Comparison of ENCODE assay signal across 23 mouse cellular contexts in the genomic region with DNA sequence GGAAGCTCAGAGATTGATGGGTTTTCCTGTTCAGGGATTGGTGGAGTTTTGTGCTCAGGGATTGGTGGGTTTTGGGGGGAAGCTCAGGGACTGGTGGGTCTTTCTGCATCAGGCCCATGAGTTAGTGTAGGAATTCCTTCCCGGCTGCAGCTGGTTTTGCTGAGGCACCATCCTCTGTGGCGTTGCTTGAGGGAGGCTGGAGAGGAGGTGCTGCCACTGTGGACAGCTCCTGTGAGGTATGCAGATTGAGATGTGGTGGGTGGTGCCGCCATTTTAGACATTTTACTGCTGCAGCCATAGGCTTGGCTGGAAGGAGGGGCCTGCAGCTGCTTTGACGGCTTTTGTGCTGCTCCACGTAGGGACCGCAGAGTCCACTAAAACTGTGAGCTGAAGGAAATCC. TPM values are rescaled to one million over a fixed set of nuclear protein-coding genes. Genes with fewer than 3 reads are reported as not detected.
DNase-seq lines count a peak whose midpoint lies in the region; ATAC-seq and TF ChIP-seq lines count a peak whose summit lies in the region.
"Had no signal": no experiment of that assay in that cellular context is flagged by ENCODE, and none has a peak within 500 bp of the region (broad histone marks: within the 10 kb centered on the region; RNA-seq: fewer than 3 reads in every experiment).

No protein-coding gene starts in this region.

- H3K4me1 ChIP-seq in kidney, embryonic 14.5 days (ENCODE audit: control insufficient read depth, insufficient read depth, low read length), result peaks cover 30% of the 10 kb centered on the region
- peaks cover 27% of the 10 kb centered on the region for H3K4me1 ChIP-seq in cortical plate, adult 2 months (ENCODE audit: control insufficient read depth, insufficient read depth, low read length)
- peaks cover 41% of the 10 kb centered on the region for H3K4me1 ChIP-seq in midbrain, embryonic 12.5 days

- H3K4me3 ChIP-seq in kidney, embryonic 14.5 days (ENCODE audit: low read length), result no peak overlapping the region
- H3K4me3 ChIP-seq in cortical plate, adult 2 months (ENCODE audit: insufficient read depth, low read length), result no peak overlapping the region
- no peak overlapping the region for H3K4me3 ChIP-seq in midbrain, embryonic 12.5 days
- H3K4me3 ChIP-seq: embryonic facial prominence, embryonic 12.5 days; heart, adult 2 months; limb, embryonic 12.5 days; liver, embryonic 15.5 days; megakaryocyte, embryonic 14.5 days had no signal

- DNase-seq in kidney, postnatal 25 days, result no peak
- peak; percentile 55 for DNase-seq in ES-CJ7 (ENCODE audit: low read depth, low spot score)
- DNase-seq in urinary bladder, postnatal 36 days (ENCODE audit: low spot score in 2 of 2), result no peak
- DNase-seq in urinary bladder, adult 18-20 months (ENCODE audit: low spot score in 2 of 2), result no peak
- no peak for DNase-seq in adrenal gland, postnatal 10 days
- DNase-seq: adrenal gland, postnatal 25 days; cerebellum, postnatal 25 days; heart, adult 2 months; kidney, postnatal 10 days; layer of hippocampus, postnatal 36 days; lung, postnatal 10 days; right cerebral cortex, postnatal 25 days had no signal

- TF ChIP-seq CTCF in cortical plate, adult 2 months (IDR thresholded peaks at IDR 0.05; ENCODE audit: extremely low read depth, insufficient read depth, low read length), result no peak

- TF ChIP-seq POLR2A in cortical plate, adult 2 months (IDR thresholded peaks at IDR 0.05; ENCODE audit: extremely low read depth, insufficient read depth, low read length), result no peak

- H3K27me3 ChIP-seq in kidney, embryonic 14.5 days (ENCODE audit: control insufficient read depth, insufficient read depth, low read length), result no peaks in the 10 kb centered on the region
- H3K27me3 ChIP-seq in midbrain, embryonic 12.5 days, result no peaks in the 10 kb centered on the region
- H3K27me3 ChIP-seq: embryonic facial prominence, embryonic 12.5 days; limb, embryonic 12.5 days; liver, embryonic 15.5 days had no signal

- H3K36me3 ChIP-seq in kidney, embryonic 14.5 days (ENCODE audit: control insufficient read depth, insufficient read depth, low read length), result no peaks in the 10 kb centered on the region
- no peaks in the 10 kb centered on the region for H3K36me3 ChIP-seq in midbrain, embryonic 12.5 days
- H3K36me3 ChIP-seq: embryonic facial prominence, embryonic 12.5 days; G1E; limb, embryonic 12.5 days; liver, embryonic 15.5 days had no signal

- H3K9me3 ChIP-seq in kidney, embryonic 14.5 days (ENCODE audit: control insufficient read depth, low read length), result no peaks in the 10 kb centered on the region
- H3K9me3 ChIP-seq in midbrain, embryonic 12.5 days, result no peaks in the 10 kb centered on the region
- H3K9me3 ChIP-seq: embryonic facial prominence, embryonic 12.5 days; G1E; limb, embryonic 12.5 days; liver, embryonic 15.5 days had no signal

- 80% methylated on average over 6 of the region's 6 CpGs for WGBS in kidney, embryonic 14.5 days
- WGBS in midbrain, embryonic 12.5 days, result 88% methylated on average over 6 of the region's 6 CpGs

- H3K27ac ChIP-seq in kidney, embryonic 14.5 days (ENCODE audit: low read depth, low read length), result peak overlapping the region; percentile 66; the same call in 1 of the 2 replicates
- peak overlapping the region; percentile 64 for H3K27ac ChIP-seq in cortical plate, adult 2 months (ENCODE audit: insufficient read depth, low read length)
- H3K27ac ChIP-seq in midbrain, embryonic 12.5 days (replicated peaks), result 0 out of 2 replicates have a peak overlapping the region, but pooled peaks have one; percentile 76
- H3K27ac ChIP-seq: embryonic facial prominence, embryonic 12.5 days; heart, adult 2 months; limb, embryonic 12.5 days; liver, embryonic 15.5 days had no signal

- no peak overlapping the region for H3K9ac ChIP-seq in kidney, embryonic 14.5 days (ENCODE audit: low read depth, low read length)
- H3K9ac ChIP-seq in midbrain, embryonic 12.5 days (replicated peaks), result no peak overlapping the region
- H3K9ac ChIP-seq: embryonic facial prominence, embryonic 12.5 days; limb, embryonic 12.5 days; liver, embryonic 15.5 days had no signal

- no peak for ATAC-seq in kidney, embryonic 14.5 days (ENCODE audit: low FRiP score, low TSS enrichment)
- ATAC-seq in midbrain, embryonic 12.5 days (ENCODE audit: low FRiP score, low read depth), result no peak

- H3K4me2 ChIP-seq in kidney, embryonic 14.5 days (replicated peaks; ENCODE audit: low read depth, low read length), result no peak overlapping the region
- H3K4me2 ChIP-seq in midbrain, embryonic 12.5 days (replicated peaks), result no peak overlapping the region
- H3K4me2 ChIP-seq: embryonic facial prominence, embryonic 12.5 days; limb, embryonic 12.5 days; liver, embryonic 15.5 days had no signal

RNA-seq across cellular contexts. Expression of gene 4933407L21Rik, which starts 1.1 kb away (rescaled TPM):
- polyA plus RNA-seq in kidney, embryonic 14.5 days (2014; fragmentation: Nextera tagmentation; extraction: Ambion mirVana), result 0.85 and 1.7 TPM in 2 replicates
- polyA plus RNA-seq in cortical plate, adult 2 months (2012; rRNA removed), result 6.6 and 7.8 TPM in 2 replicates
- 2.4 and 3.0 TPM in 2 replicates for polyA plus RNA-seq in midbrain, embryonic 12.5 days (2016; fragmentation: Nextera tagmentation; extraction: Ambion mirVana)
- total RNA-seq in adrenal gland, postnatal 10 days (2021), result under 1 TPM; 0.18 to 0.24 TPM
- total RNA-seq: heart, adult 2 months had no signal
- polyA plus RNA-seq: G1E; heart, adult 2 months; heart, postnatal 0 days; limb, embryonic 12.5 days; liver, embryonic 15.5 days had no signal

RNA-seq across cellular contexts. Expression of gene Gpr55, which starts 31.4 kb away (rescaled TPM):
- polyA plus RNA-seq in kidney, embryonic 14.5 days (2014; fragmentation: Nextera tagmentation; extraction: Ambion mirVana), result 0.07 TPM in 1 of 2 replicates, not detected in the other
- 0.08 and 0.13 TPM in 2 replicates for polyA plus RNA-seq in cortical plate, adult 2 months (2012; rRNA removed)
- polyA plus RNA-seq in midbrain, embryonic 12.5 days (2016; fragmentation: Nextera tagmentation; extraction: Ambion mirVana), result 0.05 and 0.08 TPM in 2 replicates
- 1 to 10 TPM in 1 of 2 experiments, under 1 TPM in 1; 0.85 to 1.8 TPM for total RNA-seq in adrenal gland, postnatal 10 days (2021)
- total RNA-seq: gastrocnemius, adult 8-10 months; heart, adult 2 months; layer of hippocampus, postnatal 36 days had no signal
- polyA plus RNA-seq: heart, adult 2 months; heart, postnatal 0 days; intestine, embryonic 14.5 days; limb, embryonic 12.5 days had no signal

RNA-seq across cellular contexts. Expression of gene Itm2c, which starts 35.3 kb away (rescaled TPM):
- 145 and 179 TPM in 2 replicates for polyA plus RNA-seq in kidney, embryonic 14.5 days (2014; fragmentation: Nextera tagmentation; extraction: Ambion mirVana)
- 835 and 861 TPM in 2 replicates for polyA plus RNA-seq in cortical plate, adult 2 months (2012; rRNA removed)
- polyA plus RNA-seq in midbrain, embryonic 12.5 days (2016; fragmentation: Nextera tagmentation; extraction: Ambion mirVana), result 146 and 163 TPM in 2 replicates
- total RNA-seq in adrenal gland, postnatal 10 days (2021), result 100 to 1,000 TPM; 284 to 307 TPM
